Mouse (Mus musculus) CD8-positive naive resting alpha-beta T cell, adult 2 months (primary cell): ENCODE data around the gene Tnik.

ENCODE experiments used
- DNase-seq, 2 experiments: peaks; one replicate each; pipeline ENCODE4 v3.0.0; 2022; ENCODE audit warnings: low read depth in 2 of 2, low spot score in 2 of 2

The Tnik gene

DNA sequence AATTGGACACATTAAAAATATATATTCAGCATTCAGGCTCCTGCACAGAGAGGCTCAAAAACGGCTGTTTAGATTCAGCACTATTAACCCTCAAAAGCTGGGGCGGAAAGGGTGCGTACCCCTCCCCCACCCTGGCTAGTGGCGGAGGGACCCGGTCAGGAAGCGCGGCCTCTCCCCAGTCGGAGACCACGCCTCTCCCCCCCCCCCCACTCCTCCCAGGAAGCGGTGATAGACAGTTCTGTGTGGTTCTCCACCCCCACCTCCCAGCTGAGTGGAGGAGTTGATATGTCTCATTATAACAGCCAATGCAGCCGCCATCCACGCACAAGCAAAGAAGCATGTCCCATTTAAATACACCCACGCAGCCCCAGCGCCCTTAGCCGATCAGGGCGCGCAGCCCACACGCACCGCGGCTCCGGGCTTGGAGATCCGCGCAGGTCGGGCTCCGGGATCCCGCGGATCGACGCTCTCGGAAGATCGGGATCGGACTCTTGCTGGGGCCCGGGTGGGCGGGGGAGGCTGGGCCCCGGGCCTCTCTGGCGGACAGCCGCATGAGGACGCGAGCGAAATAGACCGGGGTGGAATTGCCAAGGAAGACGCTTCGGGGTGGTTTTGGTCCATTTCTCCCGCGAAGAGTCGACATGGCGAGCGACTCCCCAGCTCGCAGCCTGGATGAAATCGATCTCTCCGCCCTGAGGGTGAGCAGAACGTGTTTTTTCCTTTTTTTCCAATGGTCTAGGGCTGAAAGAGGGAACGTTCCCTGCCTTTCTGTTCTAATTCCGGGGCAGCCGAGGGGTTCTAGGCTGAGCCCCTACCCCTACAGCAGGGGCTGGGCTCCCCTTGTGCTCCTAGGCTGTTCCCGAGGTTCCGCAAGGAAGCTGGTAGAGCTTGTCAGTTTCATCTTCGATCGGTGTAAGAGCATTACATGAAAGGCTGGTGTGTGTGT, at the start of gene Tnik:
Gene Tnik, plus strand, starts transcription at position 213 of the 946 bp plus-strand sequence.
- DNase-seq, result peak; percentile 76 to 80

DNA sequence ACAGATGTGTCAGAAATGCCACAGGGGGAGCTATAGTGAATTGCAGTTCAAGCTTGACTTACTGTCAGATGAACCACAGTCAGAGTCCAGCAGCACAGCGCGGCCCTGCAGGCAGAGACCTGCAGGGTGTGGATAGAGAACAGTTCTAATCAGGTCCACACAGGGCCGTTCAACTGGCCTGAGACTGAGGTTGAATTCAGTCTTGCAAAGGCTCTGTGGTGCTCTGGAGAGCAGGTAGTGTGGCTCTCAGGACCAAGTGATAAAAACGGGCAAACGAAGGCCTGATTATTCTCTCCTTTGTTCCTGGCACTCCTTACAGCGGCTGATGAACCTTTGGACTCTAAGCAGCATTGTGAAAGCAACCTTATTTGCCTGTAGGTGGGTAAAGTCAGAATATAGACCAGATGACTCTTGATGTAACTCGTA, 48.1 kb upstream of the Tnik start:
- DNase-seq, result no peak

DNA sequence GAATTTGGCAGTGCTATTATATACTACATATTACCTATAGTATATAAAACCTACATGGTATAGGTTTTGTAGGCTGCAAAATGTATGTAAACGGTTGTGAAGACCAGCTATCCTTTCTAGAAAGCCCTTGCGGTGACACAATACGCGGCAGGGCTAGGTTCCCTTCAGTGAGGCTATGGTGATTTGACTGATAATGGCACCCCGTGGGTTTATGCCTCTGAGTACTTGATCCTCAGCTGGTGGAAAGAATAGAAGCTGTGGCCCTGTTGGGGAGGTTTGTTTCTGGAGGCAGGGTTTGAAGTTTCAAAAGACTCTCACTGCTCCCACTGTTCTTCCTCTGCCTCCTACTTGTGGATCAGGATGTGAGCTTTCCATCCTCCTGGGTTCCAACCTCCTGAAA, 46.0 kb upstream of the Tnik start:
- DNase-seq, result no peak

DNA sequence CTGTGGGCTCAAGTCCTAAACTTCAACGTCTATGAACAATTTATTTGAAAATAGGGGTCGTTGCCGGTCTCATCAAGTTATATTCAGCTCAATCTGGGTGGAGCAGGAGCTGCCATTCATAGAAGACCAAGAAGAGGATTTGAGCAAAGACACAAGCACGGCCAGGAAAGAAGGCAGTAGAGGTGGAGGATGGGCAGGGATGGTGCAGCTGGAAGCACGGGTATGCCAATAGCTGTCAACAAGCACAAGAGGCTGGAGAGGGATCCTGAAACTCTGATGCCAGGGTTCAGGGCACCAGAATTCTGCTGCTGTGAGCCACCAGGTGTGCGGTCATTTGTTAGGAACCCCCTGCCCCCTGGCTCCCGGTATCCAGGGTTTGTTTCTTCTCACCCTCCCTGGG, 43.5 kb upstream of the Tnik start:
- DNase-seq, result no peak

DNA sequence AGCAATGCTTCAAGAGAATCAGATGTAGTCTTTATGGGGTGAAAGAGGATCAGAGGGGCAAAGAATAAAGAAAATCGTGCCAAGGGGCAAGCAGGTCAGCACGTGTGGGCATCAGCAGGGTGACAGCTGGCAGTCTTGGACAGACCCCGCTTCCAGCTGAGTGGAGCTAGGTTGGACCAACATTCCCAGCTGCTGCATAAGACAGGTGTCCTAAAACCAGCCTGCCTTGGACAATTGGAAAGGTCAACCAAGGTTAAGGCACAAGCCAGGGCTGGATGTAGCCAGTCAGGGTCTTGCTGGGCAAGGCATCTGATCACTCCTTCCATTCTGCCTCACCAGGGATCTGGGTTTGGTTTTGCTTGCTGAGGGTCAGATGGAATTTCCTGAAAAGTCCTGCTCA, 43.0 kb upstream of the Tnik start:
- no peak for DNase-seq

DNA sequence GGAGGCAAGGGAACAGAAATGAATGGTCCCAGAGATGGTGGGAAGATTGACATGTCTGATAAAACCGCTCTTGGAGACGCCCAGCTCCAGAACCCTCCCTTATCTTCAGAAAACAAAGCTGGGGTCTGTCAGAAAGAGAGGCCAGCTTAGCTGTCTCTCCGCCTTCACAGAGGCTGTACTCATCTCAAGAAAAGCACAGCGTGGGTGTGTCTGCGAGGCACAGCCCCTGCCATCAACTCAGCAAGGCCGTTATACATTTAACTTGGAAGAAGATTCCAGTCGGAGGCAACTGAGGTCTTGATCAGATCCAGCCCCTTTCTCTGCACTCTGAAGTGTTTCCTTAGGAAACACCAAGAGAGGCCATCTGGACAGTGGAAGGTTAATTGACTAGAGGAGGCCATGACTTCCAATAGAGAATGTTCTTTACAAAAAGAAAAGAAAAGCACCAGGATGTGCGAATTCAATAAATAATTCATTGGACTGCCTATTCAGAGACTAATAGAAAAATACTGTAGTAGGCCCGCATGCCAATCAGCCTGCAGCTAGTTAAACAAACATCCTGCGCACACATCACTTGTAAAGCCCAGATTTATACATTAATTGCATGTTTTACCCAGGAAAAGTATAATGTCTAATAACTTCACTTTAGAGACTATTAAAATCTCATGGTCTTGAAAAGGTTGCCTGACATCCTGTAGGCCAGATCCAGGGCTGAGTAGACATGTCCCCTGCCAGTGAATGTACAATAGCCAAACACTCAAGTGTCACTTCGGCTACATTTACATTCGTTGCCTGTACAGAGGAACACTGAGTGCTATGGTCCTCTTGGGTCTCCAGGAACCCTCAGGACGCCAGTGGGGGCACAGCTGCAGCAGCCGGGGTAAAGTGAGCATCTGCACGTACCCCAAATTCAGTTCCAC, 38.3 kb upstream of the Tnik start:
- no peak for DNase-seq

DNA sequence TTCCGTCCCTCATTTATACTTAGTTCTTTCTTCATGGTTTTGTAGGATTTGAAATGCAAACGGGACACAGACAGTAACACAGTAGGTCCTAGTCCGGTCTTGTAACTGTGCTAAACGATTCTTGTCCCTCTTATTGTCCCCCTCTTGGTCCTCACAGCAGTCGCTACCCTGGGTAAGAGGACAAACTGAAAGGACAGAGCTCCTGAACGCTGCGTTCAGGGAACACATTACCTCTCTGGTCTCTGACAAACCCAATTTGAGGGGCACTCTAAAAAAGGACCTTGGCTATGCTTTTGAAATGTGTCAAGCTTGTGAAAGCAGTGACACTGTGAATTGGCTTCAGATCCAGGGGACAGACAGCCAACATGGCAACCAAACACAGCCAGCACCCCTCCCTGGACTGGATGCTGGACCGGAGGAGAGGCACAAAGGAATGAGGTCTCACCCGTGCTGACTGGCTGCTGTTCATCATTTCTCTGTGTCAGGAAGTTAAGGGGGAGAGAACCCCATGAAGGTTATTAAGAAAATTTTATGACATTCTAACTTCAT, 37.6 kb upstream of the Tnik start:
- no peak for DNase-seq

DNA sequence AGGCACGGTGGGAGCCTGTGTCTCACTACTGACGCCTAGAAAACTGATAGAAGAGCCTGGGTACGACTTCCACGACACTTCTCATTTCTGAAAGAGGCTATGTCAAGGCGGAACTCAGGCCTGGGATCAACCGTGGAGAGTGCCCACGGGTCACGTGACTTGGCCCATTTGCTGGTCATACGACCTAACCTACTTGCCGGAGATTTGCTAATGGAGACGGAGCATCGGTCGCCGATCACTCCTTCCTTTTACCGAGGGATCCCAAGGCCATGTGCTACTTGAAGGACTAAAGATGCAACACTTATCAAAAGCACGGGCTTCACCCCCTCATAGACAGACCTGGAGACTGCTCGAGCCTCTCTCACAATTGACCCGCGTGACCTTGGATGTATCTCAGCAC, 36.8 kb upstream of the Tnik start:
- no peak for DNase-seq

DNA sequence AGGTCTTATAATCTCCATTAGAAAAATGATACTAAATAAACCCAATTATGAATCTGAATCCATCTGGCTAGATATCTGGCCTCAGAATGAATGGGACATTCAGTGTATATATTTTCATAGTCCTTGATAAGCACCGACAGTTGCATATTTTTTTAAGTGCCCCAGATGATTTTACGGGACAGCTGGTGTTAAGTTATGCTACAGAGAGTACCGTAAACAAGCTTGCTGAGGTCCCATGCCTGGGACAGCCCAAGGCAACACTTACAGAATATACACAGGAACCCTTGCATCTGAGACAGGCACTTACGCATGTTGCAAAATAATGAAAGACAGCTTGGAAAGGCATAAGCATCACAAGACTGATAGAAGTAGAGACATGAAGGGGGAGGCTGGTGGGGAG, 34.1 kb upstream of the Tnik start:
- DNase-seq, result no peak

DNA sequence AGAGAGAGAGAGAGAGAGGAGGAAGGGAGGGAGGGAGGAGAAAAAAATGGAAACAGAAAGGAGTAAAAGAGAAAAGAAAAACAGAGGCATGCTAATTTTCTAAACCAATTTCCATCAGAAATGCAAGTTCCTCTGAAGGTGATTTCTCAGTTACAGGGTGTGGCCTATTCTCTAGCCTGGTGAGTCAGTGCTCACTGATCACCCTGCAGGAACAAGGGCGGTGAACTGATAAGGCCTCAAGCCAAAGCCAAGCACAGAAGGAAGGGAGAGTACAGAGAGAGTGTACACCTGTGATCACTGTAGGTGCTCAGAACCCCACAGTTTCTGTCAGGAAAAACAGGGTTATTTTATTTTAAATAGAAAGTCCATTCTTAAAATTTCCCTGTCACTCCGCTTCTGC, 33.5 kb upstream of the Tnik start:
- DNase-seq, result no peak

DNA sequence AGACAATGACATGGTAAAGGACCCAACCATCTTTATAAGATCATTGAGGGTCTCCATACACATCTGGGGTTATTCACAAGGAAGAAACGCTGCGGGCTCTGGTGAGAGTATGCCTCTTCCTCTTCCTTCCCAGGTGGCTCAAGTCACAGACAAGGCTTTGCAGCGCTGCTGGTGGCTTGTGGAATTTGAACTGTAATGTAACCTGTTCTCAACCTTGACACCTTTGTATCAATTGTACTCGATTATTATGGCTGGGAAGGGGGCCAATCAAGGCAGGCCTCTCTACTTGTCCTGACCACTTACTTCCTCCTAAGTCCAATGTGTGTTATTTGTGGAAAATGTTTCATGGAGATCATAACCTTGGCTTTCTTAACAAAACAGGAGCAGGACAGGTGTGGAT, 30.1 kb upstream of the Tnik start:
- DNase-seq, result no peak

DNA sequence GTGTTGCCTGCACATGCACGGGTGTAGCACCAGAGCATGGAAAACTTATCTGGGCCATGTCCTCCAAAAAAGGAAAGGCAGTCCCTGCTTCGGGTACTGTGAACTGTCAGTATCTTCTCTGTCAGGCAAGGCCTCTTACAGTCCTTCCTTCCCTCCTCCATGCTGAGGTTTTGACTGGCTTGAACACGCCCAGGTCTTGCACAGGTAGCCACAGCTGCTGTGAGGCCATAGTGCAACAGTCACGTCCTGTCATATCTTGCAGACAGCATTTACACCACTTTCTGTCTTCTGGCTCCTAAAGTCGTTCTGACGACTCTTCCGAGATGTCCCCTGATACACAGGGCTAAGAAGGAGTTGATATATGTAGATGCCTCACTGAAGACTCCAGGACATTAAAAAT, 28.8 kb upstream of the Tnik start:
- DNase-seq, result no peak

DNA sequence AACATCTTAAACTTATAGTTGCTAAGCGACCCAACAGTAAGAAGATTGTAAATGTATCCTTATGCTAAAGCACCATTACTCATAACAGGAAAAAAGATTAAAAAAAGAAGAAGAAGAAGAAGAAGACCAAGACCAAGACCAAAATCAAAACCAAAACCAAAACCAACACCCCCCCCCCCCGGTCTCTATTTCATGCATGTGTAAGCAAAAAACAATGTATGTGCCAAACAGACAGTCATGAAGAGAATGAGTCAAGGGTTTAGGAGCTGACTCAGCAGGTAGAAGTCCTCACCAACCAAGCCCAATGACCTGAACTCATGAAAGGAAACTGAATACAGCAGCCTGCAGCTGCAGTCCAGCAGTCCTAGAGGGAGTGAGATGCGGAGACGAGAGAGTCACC, 26.3 kb upstream of the Tnik start:
- DNase-seq, result no peak

DNA sequence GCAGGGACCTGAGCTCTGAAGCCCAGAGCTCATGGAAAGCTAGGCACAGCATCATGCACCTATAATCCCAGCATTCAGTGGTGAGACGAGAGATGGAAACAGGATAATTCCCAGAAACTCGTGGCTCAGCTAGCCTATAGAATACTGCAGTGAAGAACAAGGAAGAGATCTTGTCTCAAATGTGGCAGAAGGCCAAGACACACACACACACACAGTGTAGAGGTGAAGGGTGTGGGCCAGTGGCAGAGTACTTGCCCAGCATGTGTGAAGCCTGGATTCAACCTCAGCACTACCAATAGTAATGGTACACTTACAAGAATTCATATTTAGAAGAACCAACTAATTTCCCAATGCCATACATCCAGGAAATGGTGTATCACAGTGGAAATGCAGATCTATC, 24.9 kb upstream of the Tnik start:
- DNase-seq, result no peak

DNA sequence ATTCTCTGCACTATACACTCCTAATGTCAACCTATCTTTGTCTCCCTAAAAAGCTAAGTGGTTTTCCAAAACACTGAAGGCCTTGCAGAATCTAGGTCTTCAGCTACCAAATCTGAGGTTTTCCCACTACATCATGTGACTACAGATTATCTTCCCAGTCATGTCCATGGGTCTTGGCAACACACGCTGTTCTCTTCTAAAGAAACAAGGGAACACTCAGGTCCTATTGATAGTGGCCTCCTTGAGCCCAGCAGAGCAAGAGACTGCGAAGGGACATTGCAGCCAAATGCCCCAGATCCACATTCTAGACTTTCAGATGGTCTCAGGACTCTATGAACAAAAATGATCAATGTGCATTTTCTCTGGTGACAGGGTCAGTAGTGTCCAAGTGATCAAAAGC, 20.5 kb upstream of the Tnik start:
- DNase-seq, result no peak

DNA sequence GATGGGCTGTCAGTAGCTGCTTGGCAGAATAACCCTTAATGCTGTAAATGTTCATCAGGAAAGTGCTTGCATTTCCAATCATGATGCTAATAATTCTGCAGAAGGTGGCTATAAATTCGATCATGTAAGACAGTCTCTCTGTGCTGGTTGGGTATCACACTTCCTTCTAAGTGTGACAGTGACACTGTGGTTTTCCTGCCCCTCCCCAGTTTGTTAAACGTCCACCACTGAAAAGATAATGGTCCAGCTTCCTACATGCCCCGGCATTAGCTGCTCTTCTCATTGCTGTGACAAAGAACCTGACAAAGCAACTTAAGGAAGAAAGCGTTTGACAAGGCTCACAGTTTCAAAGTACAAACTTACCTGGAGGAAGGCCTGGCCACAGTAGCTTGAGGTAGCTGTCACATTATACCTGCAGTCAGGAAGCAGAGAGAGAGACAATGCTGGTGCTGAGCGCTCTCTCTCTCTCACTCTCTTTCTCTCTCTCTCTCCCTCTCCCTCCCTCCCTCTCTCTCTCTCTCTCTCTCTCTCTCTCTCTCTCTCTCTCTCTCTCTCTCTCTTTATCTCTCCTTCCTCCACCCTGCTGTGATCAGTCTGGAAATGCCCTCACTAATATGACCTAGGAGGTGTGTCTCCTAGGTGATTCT, 18.6 kb upstream of the Tnik start:
- DNase-seq, result no peak

DNA sequence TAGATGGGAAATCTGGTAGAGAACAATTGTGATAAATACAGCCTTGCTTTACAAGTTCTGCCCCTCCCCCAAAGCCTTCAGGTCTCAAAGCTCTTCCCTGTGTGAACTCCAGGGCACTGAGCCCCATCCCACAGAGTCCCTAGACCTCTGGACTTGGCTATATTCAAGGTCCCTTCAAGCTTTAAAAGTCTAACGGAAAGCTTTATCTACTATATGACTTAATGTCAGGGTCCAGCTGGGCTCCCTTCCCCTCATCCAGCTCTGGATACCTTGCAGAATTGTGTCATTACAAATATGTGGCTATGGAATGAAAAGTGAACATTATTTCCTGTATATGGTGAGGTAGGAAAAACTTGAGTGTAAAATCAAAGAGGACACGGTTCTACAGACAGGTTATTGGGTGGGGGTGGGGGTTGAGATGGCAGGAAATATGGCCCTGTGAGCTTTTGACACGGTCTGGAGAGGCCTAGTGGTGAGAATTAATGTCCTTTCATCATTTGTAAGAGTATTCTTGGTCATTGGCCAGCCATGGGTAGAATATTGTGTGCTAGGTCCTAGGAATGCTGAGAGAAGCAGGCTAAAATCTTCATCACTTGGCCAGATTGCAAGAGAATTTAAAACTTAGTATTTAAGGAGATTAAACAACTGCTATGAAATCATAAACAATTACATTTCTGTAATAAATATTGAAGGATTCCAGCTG, 14.6 kb upstream of the Tnik start:
- DNase-seq, result no peak

DNA sequence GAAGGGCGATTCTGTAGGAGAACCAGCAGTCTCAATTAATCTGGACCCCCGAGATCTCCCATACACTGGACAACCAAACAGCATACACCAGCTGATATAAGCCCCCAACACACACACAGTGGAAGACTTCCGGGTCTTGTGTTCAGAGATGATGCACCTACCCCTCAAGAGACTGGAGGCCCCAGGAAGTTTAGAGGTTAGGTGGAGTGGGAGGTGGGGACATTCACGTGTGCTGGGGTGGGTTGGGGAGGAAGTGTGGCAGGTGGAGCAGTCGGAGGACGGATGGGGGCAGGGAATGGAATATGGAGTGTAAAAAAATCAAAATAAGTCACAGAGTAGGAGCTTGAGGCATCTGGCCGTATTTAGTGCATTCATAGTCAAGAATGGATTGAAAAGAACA, 7.3 kb upstream of the Tnik start:
- DNase-seq, result peak in 1 of 2 experiments; percentile 32

DNA sequence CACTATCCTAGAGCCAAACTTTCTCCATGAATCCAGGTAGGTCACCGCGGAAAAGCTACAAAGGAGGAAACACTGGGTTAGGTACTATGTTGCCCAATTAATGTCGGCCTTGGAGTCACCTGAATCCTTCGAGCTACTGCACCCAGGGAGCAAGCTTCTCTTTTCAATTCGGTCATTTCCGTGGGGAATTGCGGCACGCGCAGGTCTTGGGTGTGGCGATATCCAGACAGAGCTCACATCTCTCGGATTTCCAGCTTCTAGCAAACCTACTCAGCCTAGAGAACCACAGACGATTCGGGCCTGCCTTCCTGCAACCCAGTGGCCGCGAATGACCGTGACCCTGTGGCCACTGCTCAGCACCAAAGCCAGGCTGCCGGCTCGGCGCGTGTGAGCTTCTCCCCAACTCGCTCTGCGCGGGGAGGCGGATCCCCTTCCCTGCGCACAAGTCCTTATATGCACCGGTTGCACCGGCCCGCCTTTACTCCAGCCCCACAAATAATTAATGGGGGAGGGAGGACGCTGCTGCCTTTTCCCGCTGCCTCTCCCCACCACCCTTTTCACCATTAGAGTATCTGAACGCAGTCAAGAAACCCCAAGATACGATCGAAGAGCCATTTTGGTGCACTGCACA, 528 bp upstream of the Tnik start:
- DNase-seq, result peak in 1 of 2 experiments; percentile 41
